Mouse (Mus musculus): Measurements from ENCODE around the gene Eef2kmt.

GRCm38 (mm10) chr16:5285376-5285775 is 29.6 kb upstream of the Eef2kmt start:
- TF ChIP-seq POLR2A (IDR thresholded peaks at IDR 0.05; ENCODE audit: low read depth, low read length) (no peak), CTCF (IDR thresholded peaks at IDR 0.05; ENCODE audit: extremely low read depth, insufficient read length, insufficient replicate concordance, low read depth, low read length) (no peak)

Data from small intestine, adult 2 months (tissue).